Mouse (Mus musculus): ENCODE measurements around the gene Spon1. TPM values are rescaled to one million over a fixed set of nuclear protein-coding genes. Genes with fewer than 3 reads are reported as not detected.

Gene Spon1
- 0.27 TPM for polyA plus RNA-seq (2017; shearing (Covaris generic))

DNA sequence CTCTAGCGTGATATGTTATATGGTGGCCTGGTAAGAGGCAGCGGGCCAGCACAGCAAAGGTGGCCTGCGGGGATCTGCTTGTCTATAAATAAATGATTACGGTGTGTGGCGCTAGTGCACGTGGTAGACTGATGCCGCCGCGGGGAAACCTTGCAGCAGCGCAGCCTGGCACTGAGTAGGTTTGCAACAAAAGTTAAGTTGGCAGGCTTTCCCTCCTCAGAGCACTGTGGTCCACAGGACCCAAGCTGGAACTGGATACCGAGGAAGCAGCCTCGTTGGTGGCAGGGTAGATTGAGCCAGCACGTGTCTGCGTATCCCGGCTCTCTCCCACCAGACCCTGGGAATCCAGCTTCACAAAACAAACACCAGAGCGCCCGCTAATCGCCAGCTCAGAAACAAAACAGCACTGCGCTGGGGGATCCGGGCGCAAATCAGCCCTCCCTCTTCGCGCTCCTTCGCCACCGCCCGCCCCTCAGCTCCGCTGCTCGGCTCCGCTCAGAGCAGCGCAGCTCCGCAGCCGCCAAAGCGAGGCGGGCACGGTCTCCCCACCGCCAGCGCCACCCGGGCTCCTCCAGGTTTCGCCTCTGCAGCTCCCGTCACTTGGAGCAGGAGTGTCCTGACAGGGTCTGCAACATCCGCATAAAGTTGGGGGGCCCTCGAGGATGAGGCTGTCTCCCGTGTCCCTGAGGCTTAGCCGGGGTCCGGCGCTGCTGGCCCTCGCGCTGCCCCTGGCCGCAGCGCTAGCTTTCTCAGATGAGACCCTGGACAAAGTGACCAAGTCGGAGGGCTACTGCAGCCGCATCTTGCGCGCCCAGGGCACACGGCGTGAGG, at the start of gene Spon1:
Gene Spon1, plus strand, starts transcription at position 332 of the 831 bp plus-strand sequence.

Measured in effector memory CD4-positive, alpha-beta T cell, adult 5 months (primary cell).